In the genomic region with DNA sequence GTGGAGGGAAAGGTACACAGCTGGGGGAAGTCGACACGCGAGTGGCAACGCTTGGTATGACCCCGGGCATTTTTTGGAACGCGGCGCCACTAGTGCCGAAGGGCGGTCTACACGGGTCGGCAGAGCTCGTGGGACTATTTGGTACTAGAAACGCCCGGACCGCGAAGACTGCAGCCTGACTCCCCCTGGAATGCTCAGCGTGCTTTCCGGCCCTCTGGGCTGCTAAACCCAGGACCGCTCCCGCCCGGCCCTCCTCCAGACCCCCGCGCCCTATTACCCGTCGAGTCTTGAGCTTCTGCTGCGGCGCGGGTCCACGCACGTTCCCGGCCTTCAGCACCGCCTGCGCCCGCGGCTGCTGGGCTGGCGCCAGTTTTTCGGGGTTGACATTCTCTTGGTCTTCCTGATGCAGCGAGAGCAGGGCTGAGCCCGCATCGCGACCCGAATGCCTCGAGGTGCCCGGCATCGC, we compare ENCODE assay signal across 8 mouse cellular contexts. TPM values are rescaled to one million over a fixed set of nuclear protein-coding genes. Genes with fewer than 3 reads are reported as not detected.
DNase-seq lines count a peak whose midpoint lies in the region; ATAC-seq and TF ChIP-seq lines count a peak whose summit lies in the region.

No protein-coding gene starts in this region.

- in situ Hi-C loops in ES-E14 (cut with MboI; ENCODE audit: low sequenced_read_pairs in 2 of 2, unreplicated experiment in 2 of 2): no loop called here

- no peak for TF ChIP-seq CTCF in midbrain, postnatal 0 days (IDR thresholded peaks at IDR 0.05)

- H3K9ac ChIP-seq in kidney, embryonic 14.5 days (ENCODE audit: low read depth, low read length): peak overlapping the region; percentile 92
- H3K9ac ChIP-seq in ES-E14 (ENCODE audit: insufficient read depth, low read depth, low read length, poor library complexity, severe bottlenecking): peak overlapping the region; percentile 98
- H3K9ac ChIP-seq in embryonic facial prominence, embryonic 13.5 days: peak overlapping the region; percentile 88
- H3K9ac ChIP-seq in kidney, embryonic 16.5 days (replicated peaks; ENCODE audit: low read length): peak overlapping the region; percentile 83
- peak overlapping the region; percentile 64 for H3K9ac ChIP-seq in midbrain, postnatal 0 days (replicated peaks; ENCODE audit: low read length, poor library complexity, severe bottlenecking)

- no peaks in the 10 kb centered on the region for H3K27me3 ChIP-seq in kidney, embryonic 14.5 days (ENCODE audit: control insufficient read depth, insufficient read depth, low read length)
- H3K27me3 ChIP-seq in embryonic facial prominence, embryonic 13.5 days: no peaks in the 10 kb centered on the region
- H3K27me3 ChIP-seq in kidney, embryonic 16.5 days (ENCODE audit: insufficient read depth, low read length): no peaks in the 10 kb centered on the region
- H3K27me3 ChIP-seq in midbrain, postnatal 0 days (ENCODE audit: insufficient read depth, low read length): no peaks in the 10 kb centered on the region

- ATAC-seq in kidney, embryonic 14.5 days (ENCODE audit: low FRiP score, low TSS enrichment): peak; percentile 51
- ATAC-seq in embryonic facial prominence, embryonic 13.5 days (ENCODE audit: insufficient number of reproducible peaks, insufficient read depth, low FRiP score, low TSS enrichment, low read depth): peak; percentile 34
- ATAC-seq in kidney, embryonic 16.5 days (ENCODE audit: low FRiP score, low TSS enrichment): peak; percentile 46
- no peak; the same call in none of the 2 replicates for ATAC-seq in midbrain, postnatal 0 days (ENCODE audit: low FRiP score)

- no peak for DNase-seq in kidney, adult 18-20 months
- peak; percentile 30 for DNase-seq in ES-E14 (ENCODE audit: low read depth, low spot score)
- DNase-seq in midbrain, postnatal 0 days (ENCODE audit: low spot score): no peak
- no peak for DNase-seq in urinary bladder, postnatal 36 days (ENCODE audit: low spot score in 2 of 2)
- no peak for DNase-seq in layer of hippocampus, adult 9-11 months

- H3K4me1 ChIP-seq in kidney, embryonic 14.5 days (ENCODE audit: control insufficient read depth, insufficient read depth, low read length): peaks cover 16% of the 10 kb centered on the region
- H3K4me1 ChIP-seq in ES-E14 (ENCODE audit: control insufficient read depth in 2 of 2, insufficient read depth in 2 of 2, low read length in 2 of 2, poor library complexity in 1 of 2): no peaks in the 10 kb centered on the region
- peaks cover 21% of the 10 kb centered on the region for H3K4me1 ChIP-seq in embryonic facial prominence, embryonic 13.5 days
- H3K4me1 ChIP-seq in kidney, embryonic 16.5 days (ENCODE audit: insufficient read depth, low read length): peaks cover 19% of the 10 kb centered on the region
- H3K4me1 ChIP-seq in midbrain, postnatal 0 days (ENCODE audit: insufficient read depth, low read length): no peaks in the 10 kb centered on the region

- H3K36me3 ChIP-seq in kidney, embryonic 14.5 days (ENCODE audit: control insufficient read depth, insufficient read depth, low read length): peaks cover 40% of the 10 kb centered on the region
- H3K36me3 ChIP-seq in ES-E14 (ENCODE audit: control insufficient read depth, insufficient read depth, low read length, poor library complexity, severe bottlenecking): peaks cover 17% of the 10 kb centered on the region
- peaks cover 36% of the 10 kb centered on the region for H3K36me3 ChIP-seq in embryonic facial prominence, embryonic 13.5 days
- H3K36me3 ChIP-seq in kidney, embryonic 16.5 days (ENCODE audit: insufficient read depth, low read length): peaks cover 29% of the 10 kb centered on the region
- peaks cover 20% of the 10 kb centered on the region for H3K36me3 ChIP-seq in midbrain, postnatal 0 days (ENCODE audit: insufficient read depth, low read length)

- H3K9me3 ChIP-seq in kidney, embryonic 14.5 days (ENCODE audit: control insufficient read depth, low read length): no peaks in the 10 kb centered on the region
- H3K9me3 ChIP-seq in ES-E14 (ENCODE audit: control insufficient read depth, insufficient read depth, low read depth, low read length): no peaks in the 10 kb centered on the region
- no peaks in the 10 kb centered on the region for H3K9me3 ChIP-seq in embryonic facial prominence, embryonic 13.5 days
- no peaks in the 10 kb centered on the region for H3K9me3 ChIP-seq in kidney, embryonic 16.5 days (ENCODE audit: low read length)
- H3K9me3 ChIP-seq in midbrain, postnatal 0 days (ENCODE audit: low read length): no peaks in the 10 kb centered on the region

- H3K27ac ChIP-seq in kidney, embryonic 14.5 days (ENCODE audit: low read depth, low read length): peak overlapping the region; percentile 80
- peak overlapping the region; percentile 73 for H3K27ac ChIP-seq in ES-E14 (ENCODE audit: insufficient read depth, low read depth, low read length, poor library complexity, severe bottlenecking)
- H3K27ac ChIP-seq in embryonic facial prominence, embryonic 13.5 days: peak overlapping the region; percentile 84
- peak overlapping the region; percentile 70 for H3K27ac ChIP-seq in kidney, embryonic 16.5 days (ENCODE audit: low read length)
- H3K27ac ChIP-seq in midbrain, postnatal 0 days (ENCODE audit: low read depth, low read length): no peak overlapping the region

- under 1% methylated on average over 40 of the region's 46 CpGs for WGBS in kidney, embryonic 14.5 days
- WGBS in embryonic facial prominence, embryonic 13.5 days: under 1% methylated on average over 46 of the region's 46 CpGs
- 0% methylated on average over 45 of the region's 46 CpGs for WGBS in kidney, embryonic 16.5 days
- under 1% methylated on average over 46 of the region's 46 CpGs for WGBS in midbrain, postnatal 0 days

- peak overlapping the region; percentile 90 for H3K4me3 ChIP-seq in kidney, embryonic 14.5 days (ENCODE audit: low read length)
- H3K4me3 ChIP-seq in ES-E14 (ENCODE audit: insufficient read depth in 1 of 2, low read depth in 1 of 2, low read length in 2 of 2, poor library complexity in 1 of 2, severe bottlenecking in 1 of 2): peak overlapping the region; percentile 91 to 99
- H3K4me3 ChIP-seq in embryonic facial prominence, embryonic 13.5 days: peak overlapping the region; percentile 91
- H3K4me3 ChIP-seq in kidney, embryonic 16.5 days (ENCODE audit: low read length): peak overlapping the region; percentile 79
- H3K4me3 ChIP-seq in midbrain, postnatal 0 days (ENCODE audit: low read depth, low read length): peak overlapping the region; percentile 77

- peak overlapping the region; percentile 70 for H3K4me2 ChIP-seq in kidney, embryonic 14.5 days (replicated peaks; ENCODE audit: low read depth, low read length)
- H3K4me2 ChIP-seq in embryonic facial prominence, embryonic 13.5 days: peak overlapping the region; percentile 84
- H3K4me2 ChIP-seq in kidney, embryonic 16.5 days (replicated peaks; ENCODE audit: low read depth, low read length): peak overlapping the region; percentile 76
- H3K4me2 ChIP-seq in midbrain, postnatal 0 days (ENCODE audit: low read depth, low read length, poor library complexity, severe bottlenecking): peak overlapping the region; percentile 100

TF ChIP-seq in ES-E14, 5 proteins besides CTCF, POLR2A, EP300 and RAD21:
- TF ChIP-seq CHD2 (IDR thresholded peaks at IDR 0.05; ENCODE audit: low read depth, low read length) (no peak), HCFC1 (IDR thresholded peaks at IDR 0.05; ENCODE audit: borderline replicate concordance, insufficient read depth, low read length) (no peak), ZC3H11A (IDR thresholded peaks at IDR 0.05; ENCODE audit: borderline replicate concordance, low read depth, low read length) (no peak), MAFK (IDR thresholded peaks at IDR 0.05; ENCODE audit: insufficient read depth, low read depth, low read length) (no peak), ZNF384 (IDR thresholded peaks at IDR 0.05; ENCODE audit: low read depth, low read length) (no peak)

RNA-seq across cellular contexts. Expression of gene Ccna2, which starts 0.6 kb away (rescaled TPM):
- polyA plus RNA-seq in kidney, embryonic 14.5 days (2014; fragmentation: Nextera tagmentation; extraction: Ambion mirVana): 201 and 230 TPM in 2 replicates
- total RNA-seq in ES-E14 (2012; rRNA removed): 101 and 127 TPM in 2 replicates
- 171 and 175 TPM in 2 replicates for polyA plus RNA-seq in embryonic facial prominence, embryonic 13.5 days (2015; fragmentation: Nextera tagmentation; extraction: Ambion mirVana)
- polyA plus RNA-seq in kidney, embryonic 16.5 days (2015; fragmentation: Nextera tagmentation; extraction: Ambion mirVana): 182 and 194 TPM in 2 replicates
- total RNA-seq in midbrain, postnatal 0 days (2014; rRNA removed): 15.0 and 16.9 TPM in 2 replicates
- polyA plus RNA-seq in midbrain, postnatal 0 days (2015; fragmentation: Nextera tagmentation; extraction: Ambion mirVana): 10.5 and 10.7 TPM in 2 replicates

RNA-seq across cellular contexts. Expression of gene Exosc9, which starts 19.0 kb away (rescaled TPM):
- polyA plus RNA-seq in kidney, embryonic 14.5 days (2014; fragmentation: Nextera tagmentation; extraction: Ambion mirVana): 69.1 and 77.0 TPM in 2 replicates
- total RNA-seq in ES-E14 (2012; rRNA removed): 27.3 and 39.7 TPM in 2 replicates
- polyA plus RNA-seq in embryonic facial prominence, embryonic 13.5 days (2015; fragmentation: Nextera tagmentation; extraction: Ambion mirVana): 69.3 and 73.7 TPM in 2 replicates
- polyA plus RNA-seq in kidney, embryonic 16.5 days (2015; fragmentation: Nextera tagmentation; extraction: Ambion mirVana): 67.8 and 71.7 TPM in 2 replicates
- 42.5 and 53.9 TPM in 2 replicates for total RNA-seq in midbrain, postnatal 0 days (2014; rRNA removed)
- polyA plus RNA-seq in midbrain, postnatal 0 days (2015; fragmentation: Nextera tagmentation; extraction: Ambion mirVana): 68.2 and 70.9 TPM in 2 replicates

RNA-seq across cellular contexts. Expression of gene Bbs7, which starts 41.9 kb away (rescaled TPM):
- 9.9 and 15.6 TPM in 2 replicates for polyA plus RNA-seq in kidney, embryonic 14.5 days (2014; fragmentation: Nextera tagmentation; extraction: Ambion mirVana)
- total RNA-seq in ES-E14 (2012; rRNA removed): 2.0 and 2.2 TPM in 2 replicates
- polyA plus RNA-seq in embryonic facial prominence, embryonic 13.5 days (2015; fragmentation: Nextera tagmentation; extraction: Ambion mirVana): 20.3 and 20.5 TPM in 2 replicates
- 16.2 and 19.3 TPM in 2 replicates for polyA plus RNA-seq in kidney, embryonic 16.5 days (2015; fragmentation: Nextera tagmentation; extraction: Ambion mirVana)
- total RNA-seq in midbrain, postnatal 0 days (2014; rRNA removed): 13.2 and 16.8 TPM in 2 replicates
- polyA plus RNA-seq in midbrain, postnatal 0 days (2015; fragmentation: Nextera tagmentation; extraction: Ambion mirVana): 15.6 and 16.2 TPM in 2 replicates

RNA-seq across cellular contexts. Expression of gene Gm11549, which starts 49.8 kb away (rescaled TPM):
- polyA plus RNA-seq in kidney, embryonic 14.5 days (2014; fragmentation: Nextera tagmentation; extraction: Ambion mirVana): not detected in 2 replicates
- total RNA-seq in ES-E14 (2012; rRNA removed): not detected in 2 replicates
- polyA plus RNA-seq in embryonic facial prominence, embryonic 13.5 days (2015; fragmentation: Nextera tagmentation; extraction: Ambion mirVana): 0.07 and 0.18 TPM in 2 replicates
- not detected in 2 replicates for polyA plus RNA-seq in kidney, embryonic 16.5 days (2015; fragmentation: Nextera tagmentation; extraction: Ambion mirVana)
- total RNA-seq in midbrain, postnatal 0 days (2014; rRNA removed): 0.22 and 0.42 TPM in 2 replicates
- polyA plus RNA-seq in midbrain, postnatal 0 days (2015; fragmentation: Nextera tagmentation; extraction: Ambion mirVana): 0.28 and 0.31 TPM in 2 replicates

Comparison
In these comparisons a context has a peak if more than half of its experiments do, and no peak if none do; other contexts are left out.
1. RNA of gene Ccna2, which starts 0.6 kb away (polyA plus RNA-seq): 201 to 230 TPM in kidney, embryonic 14.5 days, 182 to 194 TPM in kidney, embryonic 16.5 days and 171 to 175 TPM in embryonic facial prominence, embryonic 13.5 days; 10.5 to 10.7 TPM in midbrain, postnatal 0 days; every median in the first group is over 10 times any median in the second.
2. Peak in every context shown above with its lines, with median percentiles within 50 percentile points of each other: H3K4me2 ChIP-seq, H3K4me3 ChIP-seq and H3K9ac ChIP-seq.